Mouse (Mus musculus): ENCODE data around the gene Pcbp2.

Gene Pcbp2

GRCm38 (mm10) chr15:102527936-102528335 lies 57.6 kb downstream of the Pcbp2 start:
- peak in 1 of 2 experiments; percentile 31 for DNase-seq

- DNase-seq = no peak
Measured at GRCm38 (mm10) chr15:102528396-102528795, 58.1 kb downstream of the Pcbp2 start.

- DNase-seq = no peak
Measured at GRCm38 (mm10) chr15:102530566-102530965, 60.2 kb downstream of the Pcbp2 start.

GRCm38 (mm10) chr15:102531586-102531985 lies 61.2 kb downstream of the Pcbp2 start:
- no peak for DNase-seq

- DNase-seq = no peak
Measured at GRCm38 (mm10) chr15:102532106-102532900, 62.0 kb downstream of the Pcbp2 start.

GRCm38 (mm10) chr15:102533926-102534325 lies 63.6 kb downstream of the Pcbp2 start:
- no peak for DNase-seq

GRCm38 (mm10) chr15:102544801-102545200 lies 74.5 kb downstream of the Pcbp2 start:
- DNase-seq = no peak

- no peak for DNase-seq
Measured at GRCm38 (mm10) chr15:102546246-102546645, 75.9 kb downstream of the Pcbp2 start.

GRCm38 (mm10) chr15:102546677-102547427 lies 76.5 kb downstream of the Pcbp2 start:
- DNase-seq = no peak

- no peak for DNase-seq
Measured at GRCm38 (mm10) chr15:102547478-102547877, 77.1 kb downstream of the Pcbp2 start.
